Mouse (Mus musculus): Measurements from ENCODE around the gene Gm20661.

Gm20661 gene

GRCm38 (mm10) chr9:107968531-107968930, 14.3 kb upstream of the Gm20661 start:
- DNase-seq: no peak

- DNase-seq: no peak
Measured at GRCm38 (mm10) chr9:107970311-107970710, 12.5 kb upstream of the Gm20661 start.

GRCm38 (mm10) chr9:107971690-107972541, 10.9 kb upstream of the Gm20661 start:
- DNase-seq: no peak

DNA sequence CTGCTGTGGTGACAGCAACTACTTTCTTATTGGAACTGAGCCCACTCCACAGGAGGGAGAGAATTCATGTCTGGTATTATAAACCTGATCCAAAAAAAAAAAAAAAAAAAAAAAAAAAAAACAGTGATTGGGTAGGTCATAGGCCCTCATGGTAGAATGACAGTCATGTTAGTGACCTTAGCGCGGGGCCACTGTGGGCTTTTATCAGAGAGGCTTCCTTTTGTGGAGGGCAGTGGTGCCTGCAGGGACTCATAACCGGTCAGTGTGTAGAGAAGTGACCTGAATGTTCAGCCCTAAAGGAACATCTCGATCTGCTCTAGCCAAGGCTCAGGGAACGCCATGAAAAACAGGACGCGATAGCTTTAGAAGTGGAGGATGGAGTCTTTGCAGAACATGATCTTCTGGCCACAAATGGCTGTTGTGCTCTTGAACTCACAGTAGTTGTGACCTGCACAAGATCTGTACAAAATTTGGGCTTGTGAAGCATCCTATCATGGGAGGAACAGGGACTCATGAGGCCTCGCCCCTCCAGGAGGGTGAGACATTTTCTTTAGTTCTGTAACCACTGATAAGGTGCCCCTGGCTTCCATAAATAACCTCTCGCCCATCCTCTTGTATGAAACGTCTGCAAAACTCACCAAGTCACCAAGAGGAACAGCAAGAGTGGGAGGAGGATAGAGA, 8.2 kb upstream of the Gm20661 start:
- DNase-seq: no peak

DNA sequence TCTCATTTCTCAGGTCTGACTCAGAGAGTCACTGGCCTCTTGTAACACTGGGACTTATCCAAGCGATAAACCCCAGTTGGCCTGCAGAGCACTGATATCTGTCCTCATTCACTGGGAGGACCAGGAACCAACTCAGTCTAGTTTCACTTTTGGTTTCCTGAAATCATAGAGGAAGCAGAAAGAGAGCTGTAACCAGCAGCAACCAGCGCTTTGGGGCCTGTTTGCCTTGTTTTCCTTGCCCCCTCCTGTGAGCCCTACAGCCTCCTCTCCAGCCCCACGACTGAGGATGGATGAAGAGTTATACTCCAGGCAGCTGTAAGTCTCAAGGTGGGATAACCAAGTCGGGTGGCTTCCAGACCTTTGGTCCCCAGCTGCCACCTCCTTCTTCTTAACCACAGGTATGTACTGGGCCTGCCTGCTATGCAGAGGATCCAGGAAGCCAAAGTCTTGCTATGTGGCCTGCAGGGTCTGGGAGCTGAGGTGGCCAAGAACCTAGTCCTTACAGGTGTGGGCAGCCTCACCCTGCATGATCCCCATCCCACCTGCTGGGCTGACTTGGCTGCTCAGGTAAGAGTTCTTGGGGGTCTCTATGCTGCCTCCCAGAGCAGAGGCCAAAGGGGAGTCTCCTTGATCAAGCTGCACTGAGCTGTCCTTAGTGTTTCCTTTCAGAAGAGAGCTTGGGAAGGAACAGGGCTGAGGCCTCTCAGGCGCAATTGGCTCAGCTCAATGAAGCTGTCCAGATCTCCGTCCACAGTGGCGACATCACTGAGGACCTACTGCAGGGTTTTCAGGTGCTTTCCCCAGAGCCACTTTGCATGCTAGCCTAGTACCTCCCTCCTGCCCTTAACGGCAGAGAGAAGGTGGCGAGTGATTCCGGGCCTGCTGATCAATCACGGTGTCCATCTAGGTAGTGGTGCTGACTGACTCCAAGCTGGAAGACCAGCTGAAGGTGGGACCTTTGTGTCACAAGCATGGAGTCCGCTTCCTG, 7.2 kb upstream of the Gm20661 start, which contains the start of gene Uba7:
Gene Uba7 (plus strand): TSS at position 107 of the 988 bp plus-strand sequence.
- no peak for DNase-seq

GRCm38 (mm10) chr9:107978815-107979214, 4.0 kb upstream of the Gm20661 start:
- no peak for DNase-seq

- no peak for DNase-seq
Measured at GRCm38 (mm10) chr9:107981684-107982605, 913 bp upstream of the Gm20661 start.

DNA sequence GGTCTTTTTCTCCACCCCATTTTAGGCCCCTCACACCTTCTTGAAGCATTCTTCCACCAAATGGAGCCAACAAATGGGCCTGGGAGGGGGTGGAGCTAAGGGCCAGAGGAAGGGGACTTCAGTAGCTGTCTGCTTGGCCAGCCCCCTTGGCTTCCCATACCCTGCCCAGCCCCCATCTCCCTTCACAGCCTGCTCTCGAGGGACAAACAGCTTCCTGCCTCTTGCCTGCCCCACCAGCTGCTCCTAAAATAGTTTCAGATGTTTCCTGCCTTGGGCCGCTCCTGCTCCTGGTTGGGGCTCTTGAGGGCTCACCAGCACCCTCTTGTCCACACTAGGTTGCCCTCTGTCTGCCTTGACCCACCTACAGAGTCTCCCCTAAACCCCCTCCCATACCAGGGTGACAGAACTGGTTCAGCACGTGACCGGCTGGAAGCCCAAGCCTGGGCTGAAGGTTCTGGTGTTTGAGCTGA, 598 bp downstream of the Gm20661 start:
- DNase-seq: no peak

DNA sequence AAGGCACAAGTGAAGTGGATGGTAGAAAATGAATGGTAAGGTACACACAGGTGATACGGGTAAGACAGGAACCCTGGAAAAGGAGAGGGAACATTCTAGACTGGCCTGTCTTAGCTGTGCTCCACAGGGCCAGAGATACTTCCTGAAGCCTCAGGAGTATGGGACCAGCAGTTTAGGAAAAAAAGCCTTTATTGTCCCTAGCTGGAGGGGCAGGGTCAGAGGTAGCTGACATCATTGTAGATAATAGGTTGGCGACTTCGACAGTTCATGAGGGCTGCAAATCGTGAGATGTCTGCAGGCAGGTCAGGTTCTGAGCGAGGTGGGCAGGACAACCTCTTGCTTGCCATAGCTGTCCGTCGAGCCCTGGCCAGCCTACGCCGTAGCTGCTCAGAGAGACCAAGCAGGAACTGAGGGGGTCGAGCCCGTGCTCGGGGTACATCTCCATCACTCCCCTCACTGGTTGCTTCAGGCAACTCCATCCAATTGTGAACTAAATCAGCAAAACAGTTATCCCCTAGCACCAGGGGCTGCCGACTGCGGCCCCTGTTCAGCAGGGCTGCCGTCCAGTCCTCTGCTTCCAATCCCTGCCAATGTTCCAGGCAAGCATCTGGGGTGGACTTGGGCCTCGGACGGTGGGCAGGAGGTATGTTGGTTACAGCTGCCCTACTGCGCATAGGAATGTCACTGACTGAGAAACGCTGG, 1.3 kb downstream of the Gm20661 start:
- DNase-seq: no peak

- no peak for DNase-seq
Measured at GRCm38 (mm10) chr9:107984754-107985055, 1.8 kb downstream of the Gm20661 start.

GRCm38 (mm10) chr9:107985131-107986119, 2.6 kb downstream of the Gm20661 start, which contains the start of gene Inka1:
Gene Inka1, minus strand, starts transcription at chr9:107985879.
- peak; percentile 50 for DNase-seq

DNA sequence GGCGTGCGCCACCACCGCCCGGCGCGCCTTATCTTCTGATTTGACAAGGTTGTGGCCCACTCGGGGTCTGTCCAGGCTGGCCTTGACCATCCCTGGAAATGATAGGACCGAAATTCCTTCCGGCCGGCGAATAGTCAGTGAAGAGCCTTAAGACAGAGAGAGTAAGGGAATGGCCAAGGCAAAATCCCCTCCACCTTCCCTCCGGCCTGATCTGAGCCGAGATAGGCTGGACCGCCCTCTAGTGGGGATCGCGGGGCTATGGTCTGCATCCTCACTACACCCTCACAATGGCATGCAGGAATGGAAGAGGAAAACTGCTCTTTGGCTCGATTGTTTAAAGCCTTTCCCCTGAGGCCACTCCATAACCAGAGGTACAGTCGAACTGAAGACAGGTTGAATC, 3.5 kb downstream of the Gm20661 start:
- DNase-seq: peak; percentile 73

DNA sequence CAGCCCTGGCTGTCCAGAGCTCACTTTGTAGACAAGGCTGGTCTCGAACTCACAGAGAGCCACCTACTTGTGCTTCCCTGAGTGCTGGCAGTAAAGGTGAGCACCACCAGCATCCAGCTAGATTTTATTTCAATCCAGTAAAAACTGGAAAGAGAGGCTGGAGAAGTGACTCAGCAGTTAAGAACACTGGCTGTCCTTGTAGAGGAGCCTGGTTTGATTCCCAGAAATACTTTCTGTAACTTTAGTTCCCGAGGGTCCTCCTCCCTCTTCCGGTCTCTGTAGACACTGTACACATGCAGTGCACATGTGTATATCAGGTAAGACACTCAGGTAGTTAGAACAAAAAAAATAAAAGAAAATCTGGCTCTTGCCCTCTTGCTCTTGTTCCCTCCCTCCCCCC, 5.1 kb downstream of the Gm20661 start:
- no peak for DNase-seq

DNA sequence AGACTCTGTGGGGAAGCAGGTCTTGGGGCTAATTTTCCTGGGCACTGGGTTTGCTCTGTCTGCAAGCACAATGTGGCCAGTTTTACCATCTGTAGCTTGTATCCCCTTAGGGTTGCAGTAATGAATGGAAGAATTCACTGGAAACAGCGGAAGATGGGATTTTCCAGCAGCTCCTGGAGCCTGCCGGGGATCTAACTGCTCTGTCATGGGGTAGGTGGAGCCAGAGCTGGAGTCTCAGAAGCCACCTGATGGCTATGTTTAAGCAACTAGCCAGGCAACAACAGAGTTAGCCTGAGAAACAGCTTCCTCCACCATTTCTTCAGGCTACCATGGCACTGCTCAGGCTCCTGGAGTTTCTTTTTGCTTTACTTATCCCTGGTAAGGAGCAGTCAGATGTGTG, 9.3 kb downstream of the Gm20661 start, which contains the start of gene Cdhr4:
Gene Cdhr4 (plus strand): TSS at position 301 of the 400 bp plus-strand sequence.
- no peak for DNase-seq

- no peak for DNase-seq
Measured at GRCm38 (mm10) chr9:107993013-107993412, 10.2 kb downstream of the Gm20661 start.

- DNase-seq: no peak
Measured at GRCm38 (mm10) chr9:107994464-107994863, 11.6 kb downstream of the Gm20661 start.

DNA sequence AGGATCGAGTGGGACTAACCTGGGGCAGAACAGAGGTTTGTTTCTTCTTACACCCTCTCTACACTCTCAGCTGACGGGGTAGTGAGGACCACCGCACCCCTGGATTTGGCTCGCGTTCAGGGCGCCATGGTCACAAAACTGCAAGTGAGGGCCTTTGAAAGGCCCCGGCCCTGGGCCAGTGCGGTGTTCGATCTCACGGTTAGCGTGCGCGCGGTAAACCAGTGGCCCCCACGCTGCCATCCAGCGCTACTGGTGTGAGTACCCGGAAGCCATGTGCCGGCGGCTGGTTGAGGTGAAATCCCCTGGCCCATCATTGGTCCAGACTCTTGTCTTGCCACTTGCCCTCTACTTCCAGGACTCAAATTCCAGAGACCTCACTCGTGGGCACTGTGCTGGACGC, 12.7 kb downstream of the Gm20661 start:
- DNase-seq: no peak

DNA sequence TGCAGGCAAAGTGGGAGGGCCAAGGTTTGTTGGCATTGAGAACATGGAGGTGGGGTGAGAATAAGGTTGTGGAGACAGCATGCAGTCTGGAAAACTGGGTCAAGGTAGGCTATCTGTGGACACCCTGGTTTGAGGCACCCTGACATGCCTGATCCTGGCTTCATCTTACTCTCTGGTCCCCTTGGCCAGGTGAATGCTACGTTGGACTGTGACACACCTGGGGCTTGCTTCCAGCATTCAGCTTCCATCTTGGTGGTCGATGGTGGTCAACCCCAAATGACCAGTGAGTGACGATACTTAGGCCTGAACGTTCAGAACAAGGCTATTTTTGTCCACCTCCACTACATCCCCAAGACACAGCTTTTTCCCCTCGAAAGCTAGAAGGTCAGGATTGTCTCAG, 13.2 kb downstream of the Gm20661 start, which contains the start of gene Gm20662:
Gene Gm20662 (plus strand): TSS at position 301 of the 400 bp plus-strand sequence.
- no peak for DNase-seq

DNA sequence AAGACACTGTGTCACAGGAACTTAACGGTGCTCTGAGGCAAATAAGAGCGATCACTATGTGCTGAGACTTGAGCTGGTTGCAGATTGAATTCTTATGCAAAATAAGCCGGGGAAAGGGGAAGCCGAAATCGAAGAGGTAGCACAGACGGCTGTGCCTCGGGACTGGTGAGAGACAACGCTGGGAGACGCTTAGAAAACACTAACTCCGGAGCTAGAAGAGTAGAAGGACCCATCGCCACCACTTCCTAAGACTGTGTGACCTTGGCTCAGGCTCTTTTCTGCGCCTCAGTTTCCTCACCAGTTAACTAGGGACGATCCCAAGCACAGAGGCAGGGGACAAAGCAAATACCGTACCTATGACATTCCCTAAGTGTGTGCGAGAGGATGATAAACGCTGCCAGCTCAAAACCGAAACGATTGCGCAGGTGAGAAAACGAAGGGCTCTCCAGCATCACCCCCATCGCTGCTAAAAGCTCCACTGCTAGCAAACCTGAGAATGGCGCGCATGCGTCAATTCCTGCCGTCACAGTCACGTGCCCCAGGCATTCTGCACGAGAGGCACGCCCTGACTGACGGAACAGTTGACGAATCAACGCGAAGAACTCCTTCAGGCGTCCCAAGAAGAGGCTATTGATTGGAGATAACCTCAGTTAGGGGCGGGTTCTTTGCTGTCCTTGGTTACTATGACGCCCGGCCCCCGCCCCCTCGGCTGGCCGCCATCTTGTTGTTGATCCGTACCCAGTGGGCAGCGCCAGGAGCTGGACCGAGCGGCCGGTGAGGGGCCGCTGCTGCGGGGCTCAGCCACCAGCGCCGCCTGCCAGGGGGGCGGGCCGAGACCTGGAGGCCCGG, 19.3 kb downstream of the Gm20661 start, which contains the start of gene Ip6k1:
Gene Ip6k1 (plus strand): TSS at position 580 of the 849 bp plus-strand sequence.
- peak; percentile 100 for DNase-seq
